Mouse (Mus musculus) lung, adult 2 months (tissue): ENCODE measurements at regions not wholly inside any gene's neighbourhood (a gene's known extent, or its start where the extent isn't known, plus 50 kb on each side); places are given as distances from the start of the nearest gene placed in this dataset.
"Not testable (repeated sequence)": the region's sequence is repeated elsewhere in the genome, so short reads cannot be mapped to it uniquely, and the experiment has no call there.

Experiments used
- DNase-seq: peaks from one replicate; pipeline ENCODE4 v3.0.0; 2022
- H3K4me1 ChIP-seq: fragments of 200-500 bp; 2 replicates; pipeline ENCODE4 v1.6.1; 2011; ENCODE audit warnings: low read length; ENCODE audit not compliant: control insufficient read depth, insufficient read depth
- H3K4me3 ChIP-seq: fragments of 200-500 bp; replicated peaks from 2 replicates; pipeline ENCODE3; 2011; ENCODE audit warnings: low read depth, mild to moderate bottlenecking, control low read depth, low read length; ENCODE audit errors: extremely low read depth
- CTCF ChIP-seq: fragments of 200-500 bp; IDR thresholded peaks from 2 replicates; pipeline ENCODE4 v1.5.1; 2011; ENCODE audit warnings: mild to moderate bottlenecking, low read length, control low read depth; ENCODE audit not compliant: insufficient read depth
- POLR2A ChIP-seq: fragments of 200-500 bp; IDR thresholded peaks from 2 replicates; pipeline ENCODE4 v1.6.1; 2011; ENCODE audit warnings: low read depth, mild to moderate bottlenecking, control low read depth, low read length, borderline replicate concordance; ENCODE audit errors: extremely low read depth
- WGBS: fragments of 180-500 bp; shearing (Covaris S2); methylation state at CpG from one replicate; pipeline ENCODE4 v1.1.7; 2018; 5-methylcytosine and 5-hydroxymethylcytosine counted together

- WGBS, result 33% methylated on average over 3 of the region's 3 CpGs
- no peak for TF ChIP-seq CTCF
- TF ChIP-seq POLR2A, result no peak
- no peak overlapping the region for H3K4me3 ChIP-seq
- no peak for DNase-seq
- H3K4me1 ChIP-seq, result no peaks in the 10 kb centered on the region
These were observed 395.2 kb downstream of the Rad51ap2 start for GRCm38 (mm10) chr12:11851034-11851433.

- not testable (repeated sequence) for DNase-seq, H3K4me1 ChIP-seq, H3K4me3 ChIP-seq
- WGBS, result 91% methylated on average over 11 of the region's 11 CpGs
These were observed 380.1 kb upstream of the Fam49a start for GRCm38 (mm10) chr12:11881809-11882208.

GRCm38 (mm10) chr12:11887291-11887690, 374.6 kb upstream of the Fam49a start:
- no peak overlapping the region for H3K4me3 ChIP-seq
- TF ChIP-seq CTCF, result no peak
- no peak for TF ChIP-seq POLR2A
- DNase-seq, result no peak
- H3K4me1 ChIP-seq, result no peaks in the 10 kb centered on the region

GRCm38 (mm10) chr12:11899031-11899430, 362.9 kb upstream of the Fam49a start:
- WGBS, result 78% methylated on average over 3 of the region's 3 CpGs
- no peak for DNase-seq

GRCm38 (mm10) chr12:11906588-11906987, 355.4 kb upstream of the Fam49a start:
- TF ChIP-seq POLR2A (no peak), CTCF (no peak)
- Histone ChIP-seq H3K4me1 (no peaks in the 10 kb centered on the region), H3K4me3 (no peak overlapping the region)
- DNase-seq, result no peak
- WGBS, result 81% methylated on average over 4 of the region's 4 CpGs

More at GRCm38 (mm10) chr12:11899031-11899430, 362.9 kb upstream of the Fam49a start:
- TF ChIP-seq POLR2A, result no peak
- no peak for TF ChIP-seq CTCF
- Histone ChIP-seq H3K4me3 (no peak overlapping the region), H3K4me1 (no peaks in the 10 kb centered on the region)
